Mouse (Mus musculus): Measurements from ENCODE around the gene Churc1.
"Not testable (repeated sequence)": the region's sequence is repeated elsewhere in the genome, so short reads cannot be mapped to it uniquely, and the experiment has no call there.

Gene Churc1

GRCm38 (mm10) chr12:76765354-76765851 is at the start of gene Churc1, which contains the start of gene Fntb:
Churc1 (plus strand) TSS chr12:76765538.
Fntb (plus strand) TSS chr12:76765589.
- DNase-seq = peak; percentile 85 to 92

DNA sequence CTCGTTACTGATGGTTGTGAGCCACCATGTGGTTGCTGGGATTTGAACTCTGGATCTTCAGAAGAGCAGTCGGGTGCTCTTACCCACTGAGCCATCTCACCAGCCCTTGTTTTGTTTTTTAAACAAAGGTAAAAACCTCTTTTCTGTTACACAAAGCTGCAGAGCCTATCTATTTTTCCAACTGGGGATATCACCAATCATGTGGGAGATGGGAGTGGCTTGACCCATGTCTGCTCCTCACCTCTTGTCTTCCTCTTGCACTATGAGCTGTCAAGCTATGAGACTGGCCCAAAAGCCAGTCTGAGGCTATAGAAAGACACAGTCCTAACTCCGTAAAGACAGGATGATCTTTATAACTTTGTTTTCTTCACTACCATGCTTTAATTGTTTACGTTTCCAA is 47.0 kb upstream of the Churc1 start:
- DNase-seq = no peak

GRCm38 (mm10) chr12:76720572-76720971 is 44.8 kb upstream of the Churc1 start:
- DNase-seq = no peak

GRCm38 (mm10) chr12:76722026-76722425 is 43.3 kb upstream of the Churc1 start:
- no peak for DNase-seq

DNA sequence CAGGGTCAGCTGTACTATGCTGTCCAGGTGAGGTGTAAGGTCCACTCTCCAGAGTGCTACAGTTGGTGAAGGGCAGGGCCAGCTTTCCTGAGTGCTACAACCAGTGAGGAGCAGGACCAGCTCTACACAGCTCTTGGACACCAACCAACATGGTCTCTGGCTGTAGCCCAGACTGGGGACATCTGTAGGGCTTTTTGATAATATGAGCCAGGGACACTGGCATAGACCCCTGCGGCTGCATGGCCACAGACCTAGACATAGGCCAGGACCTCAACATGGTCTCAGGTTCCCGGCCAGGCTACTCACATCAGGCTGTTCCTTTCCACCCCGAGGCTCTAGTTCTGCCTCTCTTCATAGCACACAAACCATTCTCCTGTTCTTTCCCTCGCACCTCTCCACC is 37.4 kb upstream of the Churc1 start:
- no peak for DNase-seq

DNA sequence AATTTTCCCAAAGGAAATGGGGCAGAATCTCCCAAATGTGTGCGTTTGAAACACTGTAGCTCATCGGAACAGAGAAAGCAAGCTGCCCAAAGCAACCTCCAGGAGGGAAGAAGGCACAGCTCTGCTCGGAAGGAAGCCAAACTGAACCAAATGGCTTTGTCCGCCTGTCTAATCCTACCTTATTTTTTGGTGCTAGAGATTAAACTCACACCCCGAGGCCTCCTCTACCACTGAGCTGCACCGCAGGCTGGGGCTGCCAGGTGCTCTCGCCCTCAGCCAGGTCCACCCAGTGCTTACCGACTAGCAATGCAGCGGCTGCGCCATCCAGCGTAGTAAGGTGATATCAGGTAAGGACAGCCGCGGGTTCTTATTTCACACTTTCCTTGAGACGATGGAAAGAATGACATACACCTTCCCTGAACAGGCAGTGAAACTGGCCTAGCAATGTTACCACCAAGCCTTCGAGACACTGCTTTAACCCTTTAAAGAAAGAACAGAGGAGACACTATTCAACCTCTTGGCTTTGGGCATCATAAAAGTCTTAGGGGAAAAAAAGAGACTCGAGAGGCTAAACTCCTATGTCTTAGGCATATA is 14.4 kb upstream of the Churc1 start:
- DNase-seq = no peak

DNA sequence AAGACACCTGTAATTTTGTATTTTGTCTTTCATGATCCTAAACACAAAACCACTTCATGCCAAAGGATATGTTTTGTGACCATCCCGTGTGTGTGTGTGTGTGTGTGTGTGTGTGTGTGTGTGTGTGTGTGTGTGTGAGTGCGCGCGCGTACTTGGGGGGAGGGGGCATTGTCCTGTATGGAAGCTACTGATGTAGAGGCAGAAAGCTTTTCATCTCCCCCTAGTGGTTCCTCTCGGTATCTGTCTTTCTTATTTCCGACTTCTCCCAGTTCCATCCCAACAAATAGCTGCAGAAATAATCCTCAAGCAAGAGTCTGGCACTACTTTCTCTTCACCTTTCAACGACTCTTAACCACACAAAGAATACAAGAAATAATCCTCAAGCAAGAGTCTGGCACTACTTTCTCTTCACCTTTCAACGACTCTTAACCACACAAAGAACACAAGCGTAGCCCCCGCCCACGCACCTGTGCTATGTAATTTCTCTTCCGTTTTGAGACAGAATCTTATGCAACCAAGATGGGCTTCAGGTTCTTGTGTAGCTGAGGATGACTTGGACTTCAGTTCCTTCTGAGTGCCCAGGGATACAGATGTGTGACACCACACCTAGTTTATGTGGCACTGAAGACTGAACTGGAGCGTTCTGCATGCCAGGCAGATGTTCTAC is 12.6 kb upstream of the Churc1 start:
- DNase-seq = peak; percentile 20 to 31

DNA sequence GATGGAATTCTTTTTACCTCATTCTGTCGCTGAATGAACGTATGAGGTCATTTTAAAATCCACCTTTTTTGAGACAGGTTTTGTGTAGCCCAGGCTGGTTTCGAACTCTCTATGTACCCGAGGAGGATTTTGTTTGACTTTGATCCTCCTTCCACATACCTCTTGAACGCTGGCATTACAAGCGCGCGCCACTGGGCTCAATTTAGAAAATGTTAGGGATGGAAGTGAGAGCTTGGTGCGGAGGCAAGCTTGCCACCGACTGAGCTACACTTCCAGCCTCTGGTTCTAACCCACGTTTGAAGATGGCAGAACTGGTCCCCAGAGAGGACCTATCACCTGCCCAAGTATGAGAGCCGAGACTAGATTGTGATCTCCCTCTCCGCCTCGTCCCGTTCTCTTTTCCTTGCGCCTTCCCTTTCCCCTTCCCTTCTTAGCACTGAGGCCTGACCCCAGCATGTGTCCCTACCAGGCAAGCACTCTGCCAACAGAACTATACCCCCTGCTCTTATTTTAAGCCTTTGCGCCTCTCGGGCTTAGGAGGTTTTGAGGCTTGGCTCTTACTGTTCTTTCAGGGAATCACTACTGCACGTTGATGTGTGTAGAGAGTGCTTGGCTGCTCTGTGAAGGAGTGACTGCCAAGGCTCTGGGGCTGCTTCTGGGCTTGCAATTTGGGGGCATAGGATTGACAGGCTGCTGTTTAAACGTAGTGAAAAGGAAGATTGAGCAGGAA is 728 bp downstream of the Churc1 start:
- peak in 1 of 2 experiments; percentile 25 for DNase-seq

- no peak for DNase-seq
Observed at GRCm38 (mm10) chr12:76770841-76771500, 5.6 kb downstream of the Churc1 start.

- no peak for DNase-seq
Observed at GRCm38 (mm10) chr12:76771540-76771939, 6.2 kb downstream of the Churc1 start.

DNA sequence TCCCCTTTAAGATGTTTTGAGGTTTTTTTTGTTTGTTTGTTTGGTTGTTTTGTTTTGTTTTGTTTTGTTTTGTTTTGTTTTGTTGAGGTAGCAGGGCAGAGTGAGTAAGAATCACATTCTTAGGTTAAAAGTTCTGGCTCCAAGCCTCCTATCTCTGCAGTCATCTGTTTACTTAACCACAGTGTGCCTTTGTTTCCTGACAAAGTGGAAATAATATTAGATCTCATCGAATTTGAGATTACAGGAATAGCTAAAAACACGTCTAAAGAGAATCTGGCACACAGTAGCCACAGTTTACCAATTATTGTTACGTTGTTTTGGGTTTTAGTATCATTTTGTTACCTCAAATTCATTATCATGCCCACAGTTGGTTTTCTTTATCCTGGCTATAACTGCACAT is 9.3 kb downstream of the Churc1 start:
- no peak for DNase-seq

DNA sequence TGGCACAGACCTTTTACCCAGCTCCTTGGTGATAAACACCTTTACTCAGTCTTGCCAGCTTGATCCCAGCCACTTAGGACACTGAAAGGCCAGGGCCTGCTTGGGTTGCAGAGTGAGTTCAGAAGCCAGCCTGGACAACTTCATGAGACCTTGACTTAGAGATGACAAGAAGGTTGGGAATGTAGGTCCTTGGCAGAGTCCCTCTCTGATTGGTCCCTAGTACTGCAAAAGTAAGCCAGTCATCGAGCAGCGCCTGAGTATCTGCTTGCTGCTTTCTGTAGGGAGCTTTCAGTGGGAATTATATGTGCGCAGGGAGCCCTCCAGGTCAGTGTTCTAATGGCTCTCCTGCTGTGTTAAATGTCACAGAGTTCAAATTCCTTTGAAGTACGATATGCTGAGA is 9.8 kb downstream of the Churc1 start:
- DNase-seq = no peak

GRCm38 (mm10) chr12:76776898-76777297 is 11.6 kb downstream of the Churc1 start:
- no peak for DNase-seq

- DNase-seq = no peak
Observed at GRCm38 (mm10) chr12:76777845-76778244, 12.5 kb downstream of the Churc1 start.

- peak in 1 of 2 experiments; percentile 16 for DNase-seq
Observed at GRCm38 (mm10) chr12:76778305-76779083, 13.2 kb downstream of the Churc1 start.

DNA sequence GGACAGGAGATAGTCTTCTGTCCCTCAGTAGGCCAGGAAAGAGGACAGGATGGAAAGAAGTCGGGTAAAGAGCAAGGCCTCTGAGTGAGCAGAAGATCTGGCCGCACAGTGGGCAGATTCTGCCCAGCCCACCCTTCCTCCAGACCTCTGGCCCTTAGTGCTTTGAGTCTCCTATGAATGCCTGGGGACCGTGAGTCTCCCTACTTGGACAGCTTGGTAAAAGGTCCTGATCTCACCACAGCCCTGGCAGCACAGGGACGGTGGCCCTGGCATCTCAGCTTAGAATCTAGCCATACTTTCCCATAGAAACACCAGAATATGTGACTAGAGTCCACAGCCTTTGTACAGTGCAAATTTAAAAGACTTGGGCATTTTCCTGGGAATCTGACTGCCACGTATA is 14.6 kb downstream of the Churc1 start:
- DNase-seq = no peak

GRCm38 (mm10) chr12:76780639-76781468 is 15.5 kb downstream of the Churc1 start:
- no peak for DNase-seq

GRCm38 (mm10) chr12:76784056-76784619 is 18.8 kb downstream of the Churc1 start:
- no peak for DNase-seq

DNA sequence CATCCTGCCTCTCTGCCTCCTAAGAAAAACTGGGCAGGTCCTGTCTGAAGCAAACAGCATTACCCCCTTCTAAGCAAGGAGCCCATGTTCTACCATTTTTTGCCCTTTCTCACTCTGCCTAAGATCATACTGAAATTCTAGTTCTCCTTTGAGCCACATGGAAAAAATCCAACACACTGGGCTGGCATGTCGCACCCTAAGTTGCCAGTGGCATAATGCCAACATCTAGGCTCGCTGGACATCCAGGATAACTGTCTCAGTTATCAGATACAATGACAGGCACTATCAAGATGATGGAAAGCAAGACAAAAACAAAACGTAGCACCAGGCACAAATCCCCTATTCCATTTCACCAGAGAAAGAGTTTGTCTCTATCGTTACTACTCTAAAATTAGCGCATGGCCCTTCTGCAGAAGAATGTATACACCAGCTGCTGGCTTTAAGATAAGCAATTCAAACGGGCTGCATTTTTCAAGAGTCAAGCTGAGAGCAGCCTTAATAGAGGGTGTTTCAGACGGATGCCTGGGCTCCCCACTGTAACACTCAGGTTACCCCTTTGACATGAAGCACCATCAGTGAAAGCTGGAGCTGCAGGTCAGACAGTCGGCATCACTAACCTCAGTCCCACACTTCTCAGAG is 25.2 kb downstream of the Churc1 start:
- DNase-seq = no peak

DNA sequence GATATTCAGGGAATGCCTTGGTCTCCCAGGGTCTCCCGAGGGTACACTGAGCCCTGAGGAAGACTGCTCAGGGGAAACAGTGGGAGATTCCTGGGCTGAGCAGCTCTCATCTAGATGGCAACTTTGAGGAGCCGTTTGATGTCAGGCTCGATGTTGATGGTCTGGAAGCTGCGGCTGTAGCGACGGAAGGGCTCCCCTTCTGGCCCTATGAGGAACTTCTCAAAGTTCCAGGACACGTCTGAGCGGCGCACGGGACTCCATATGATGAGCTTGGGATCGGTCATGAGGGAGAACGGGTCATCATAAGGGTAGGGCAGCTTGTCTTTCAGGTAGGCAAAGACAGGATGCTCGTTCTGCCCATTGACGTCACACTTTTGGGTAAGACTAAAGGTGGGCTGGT is 27.2 kb downstream of the Churc1 start:
- DNase-seq = not testable (repeated sequence)

DNA sequence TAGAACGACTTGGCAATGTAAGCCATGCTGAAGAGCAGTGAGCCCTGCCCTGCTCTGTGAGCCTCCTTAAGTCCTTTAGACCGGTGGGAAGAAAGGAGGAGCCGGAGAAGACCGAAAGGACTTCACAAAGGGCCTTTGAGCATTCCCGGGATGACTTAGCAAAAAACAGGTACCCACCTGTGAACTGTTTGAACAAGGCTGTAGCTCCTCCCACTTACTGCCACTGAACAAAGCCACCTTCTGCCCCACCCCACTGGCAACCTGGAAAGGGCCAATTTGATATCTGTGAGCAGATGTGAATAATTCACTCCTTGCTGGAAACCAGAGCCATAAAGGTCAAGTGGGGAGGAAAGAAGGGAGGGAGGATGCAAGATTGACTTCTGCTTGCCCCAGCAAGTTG is 30.0 kb downstream of the Churc1 start, which contains the start of gene Gpx2:
TSS of gene Gpx2 (minus strand) at position 205 of the 400 bp plus-strand sequence.
- DNase-seq = no peak

Data from thymus, adult 18-20 months (tissue).